In the genomic region with DNA sequence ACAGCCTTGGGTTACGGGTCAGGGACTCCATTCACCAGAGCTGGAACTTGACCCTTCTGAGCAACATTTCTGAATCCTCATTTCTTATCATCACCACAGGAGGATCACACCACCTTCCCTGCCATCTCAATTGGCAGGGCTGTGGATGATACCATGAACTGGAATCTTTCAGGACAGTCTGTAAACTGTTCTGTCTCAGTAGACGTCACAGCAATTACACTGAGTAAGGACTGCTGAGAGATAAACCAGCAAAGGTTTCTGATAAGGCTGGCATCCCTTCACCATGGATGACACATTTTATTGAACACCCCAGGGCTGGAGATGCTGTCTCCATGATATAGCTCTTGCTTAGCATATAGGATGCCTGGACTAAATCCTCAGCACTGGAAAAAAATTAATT, we compare ENCODE assay signal across 21 mouse cellular contexts.
DNase-seq lines count a peak whose midpoint lies in the region; ATAC-seq lines count a peak whose summit lies in the region.
"Had no signal": no experiment of that assay in that cellular context is flagged by ENCODE, and none has a peak within 500 bp of the region (broad histone marks: within the 10 kb centered on the region; RNA-seq: fewer than 3 reads in every experiment).

No protein-coding gene starts in this region.

- no peak overlapping the region for H3K27ac ChIP-seq in liver, embryonic 11.5 days (ENCODE audit: low read depth, low read length)
- H3K27ac ChIP-seq in liver, embryonic 12.5 days = peak overlapping the region; percentile 51; the same call in 1 of the 2 replicates
- H3K27ac ChIP-seq in liver, embryonic 16.5 days (ENCODE audit: low read length) = peak overlapping the region; percentile 24; the same call in 1 of the 2 replicates
- H3K27ac ChIP-seq: embryonic facial prominence, embryonic 15.5 days; forebrain, embryonic 10.5 days; forebrain, embryonic 15.5 days; hindbrain, embryonic 15.5 days had no signal

- no peak overlapping the region for H3K4me2 ChIP-seq in liver, embryonic 11.5 days
- H3K4me2 ChIP-seq in liver, embryonic 12.5 days = no peak overlapping the region
- H3K4me2 ChIP-seq in liver, embryonic 16.5 days (ENCODE audit: low read depth, low read length) = no peak overlapping the region
- H3K4me2 ChIP-seq: embryonic facial prominence, embryonic 15.5 days; forebrain, embryonic 15.5 days; heart, embryonic 12.5 days; hindbrain, embryonic 15.5 days had no signal

- H3K9ac ChIP-seq in liver, embryonic 11.5 days (ENCODE audit: low read depth, low read length) = no peak overlapping the region
- no peak overlapping the region for H3K9ac ChIP-seq in liver, embryonic 12.5 days
- no peak overlapping the region for H3K9ac ChIP-seq in liver, embryonic 16.5 days (ENCODE audit: low read depth, low read length)
- H3K9ac ChIP-seq: embryonic facial prominence, embryonic 15.5 days; forebrain, embryonic 15.5 days; heart, embryonic 12.5 days; hindbrain, embryonic 15.5 days had no signal

- 44% methylated on average over 2 of the region's 2 CpGs for WGBS in liver, embryonic 11.5 days
- 43% methylated on average over 2 of the region's 2 CpGs for WGBS in liver, embryonic 12.5 days (ENCODE audit: insufficient replicate concordance)
- WGBS in liver, embryonic 16.5 days (ENCODE audit: insufficient replicate concordance) = 46% methylated on average over 2 of the region's 2 CpGs

- no peak overlapping the region for H3K4me3 ChIP-seq in liver, embryonic 11.5 days (ENCODE audit: low read depth, low read length)
- H3K4me3 ChIP-seq in liver, embryonic 12.5 days = no peak overlapping the region
- no peak overlapping the region for H3K4me3 ChIP-seq in liver, embryonic 16.5 days (ENCODE audit: low read depth, low read length)
- H3K4me3 ChIP-seq: embryonic facial prominence, embryonic 15.5 days; erythroblast, embryonic 14.5 days; forebrain, embryonic 10.5 days; forebrain, embryonic 15.5 days; heart, embryonic 12.5 days; hindbrain, embryonic 15.5 days had no signal

- ATAC-seq in liver, embryonic 11.5 days (replicated peaks; ENCODE audit: low FRiP score) = peak; percentile 60
- ATAC-seq in liver, embryonic 12.5 days = peak; percentile 79
- ATAC-seq in liver, embryonic 16.5 days (ENCODE audit: low read depth) = peak; percentile 53
- ATAC-seq: activated CD4-positive, CD25-positive, alpha-beta regulatory T cell, adult 4 months; forebrain, embryonic 15.5 days; Patski had no signal

- no peaks in the 10 kb centered on the region for H3K36me3 ChIP-seq in liver, embryonic 11.5 days (ENCODE audit: control insufficient read depth, insufficient read depth, low read length)
- H3K36me3 ChIP-seq in liver, embryonic 12.5 days = no peaks in the 10 kb centered on the region
- H3K36me3 ChIP-seq in liver, embryonic 16.5 days (ENCODE audit: control insufficient read depth, insufficient read depth) = no peaks in the 10 kb centered on the region
- H3K36me3 ChIP-seq: embryonic facial prominence, embryonic 15.5 days; forebrain, embryonic 10.5 days; forebrain, embryonic 15.5 days; heart, embryonic 12.5 days; hindbrain, embryonic 15.5 days had no signal

- peaks cover 8% of the 10 kb centered on the region; the same call in 1 of the 2 replicates for H3K4me1 ChIP-seq in liver, embryonic 11.5 days (replicated peaks; ENCODE audit: control insufficient read depth, insufficient read depth, low read length)
- peaks cover 35% of the 10 kb centered on the region for H3K4me1 ChIP-seq in liver, embryonic 12.5 days
- H3K4me1 ChIP-seq in liver, embryonic 16.5 days (ENCODE audit: control insufficient read depth, low read depth, low read length) = peaks cover 16% of the 10 kb centered on the region
- H3K4me1 ChIP-seq: embryonic facial prominence, embryonic 15.5 days; forebrain, embryonic 15.5 days; hindbrain, embryonic 15.5 days had no signal

- H3K9me3 ChIP-seq in liver, embryonic 11.5 days (ENCODE audit: control insufficient read depth, low read length) = no peaks in the 10 kb centered on the region
- H3K9me3 ChIP-seq in liver, embryonic 12.5 days (replicated peaks) = no peaks in the 10 kb centered on the region
- H3K9me3 ChIP-seq in liver, embryonic 16.5 days (replicated peaks; ENCODE audit: control insufficient read depth, low read length) = no peaks in the 10 kb centered on the region
- H3K9me3 ChIP-seq: embryonic facial prominence, embryonic 15.5 days; forebrain, embryonic 10.5 days; forebrain, embryonic 15.5 days; heart, embryonic 12.5 days; hindbrain, embryonic 15.5 days had no signal

- no peaks in the 10 kb centered on the region for H3K27me3 ChIP-seq in liver, embryonic 11.5 days (replicated peaks; ENCODE audit: control insufficient read depth, insufficient read depth, low read length)
- H3K27me3 ChIP-seq in liver, embryonic 12.5 days (replicated peaks) = no peaks in the 10 kb centered on the region
- H3K27me3 ChIP-seq in liver, embryonic 16.5 days (ENCODE audit: control insufficient read depth, insufficient read depth, low read depth, low read length) = no peaks in the 10 kb centered on the region
- H3K27me3 ChIP-seq: CH12.LX; embryonic facial prominence, embryonic 15.5 days; forebrain, embryonic 15.5 days; heart, embryonic 12.5 days; hindbrain, embryonic 15.5 days; Patski had no signal

- DNase-seq in liver, embryonic 11.5 days (ENCODE audit: low spot score) = no peak
- no peak for DNase-seq in liver
- DNase-seq in spleen, adult 18-20 months = no peak
- DNase-seq in ovary, postnatal 36 days (ENCODE audit: low spot score) = no peak
- DNase-seq: adrenal gland, postnatal 14 days; cerebellum, adult 18-20 months; cerebellum, postnatal 10 days; gastrocnemius, postnatal 36 days; heart, adult 18-20 months; heart, postnatal 36 days had no signal
